Mouse (Mus musculus) forebrain, postnatal 0 days (tissue): ENCODE data around the gene Ttc22. TPM values are rescaled to one million over a fixed set of nuclear protein-coding genes. Genes with fewer than 3 reads are reported as not detected.

ENCODE experiments used
- ATAC-seq: fragments of 200-750 bp; cut with Nextera tagmentation; 2 replicates; pipeline ENCODE4 v1.8.0; 2017; ENCODE audit warnings: mild to moderate bottlenecking, moderate library complexity
- DNase-seq: peaks from one replicate; pipeline ENCODE4 v3.0.0-alpha.2; 2015
- H3K27ac ChIP-seq: fragments of 300-500 bp; sonication (generic); 2 replicates; pipeline ENCODE4 v1.5.1; 2014; ENCODE audit warnings: low read depth, mild to moderate bottlenecking, antibody characterized with exemption, low read length, moderate library complexity, mixed read lengths
- H3K27me3 ChIP-seq: fragments of 300-500 bp; sonication (generic); 2 replicates; pipeline ENCODE4 v1.6.1; 2014; ENCODE audit warnings: mild to moderate bottlenecking, low read length, mixed read lengths; ENCODE audit not compliant: insufficient read depth
- H3K36me3 ChIP-seq: fragments of 300-500 bp; sonication (generic); 2 replicates; pipeline ENCODE4 v1.6.1; 2014; ENCODE audit warnings: mild to moderate bottlenecking, moderate library complexity; ENCODE audit not compliant: insufficient read depth
- H3K4me1 ChIP-seq: fragments of 300-500 bp; sonication (generic); 2 replicates; pipeline ENCODE4 v1.6.1; 2014; ENCODE audit warnings: antibody characterized with exemption; ENCODE audit not compliant: insufficient read depth
- H3K4me2 ChIP-seq: fragments of 300-500 bp; sonication (generic); 2 replicates; pipeline ENCODE4 v1.6.1; 2014; ENCODE audit warnings: low read depth, mild to moderate bottlenecking, moderate library complexity
- H3K4me3 ChIP-seq: fragments of 300-500 bp; sonication (generic); 2 replicates; pipeline ENCODE4 v1.5.1; 2014; ENCODE audit warnings: low read depth, low read length, mixed read lengths
- H3K9ac ChIP-seq: fragments of 300-500 bp; sonication (generic); 2 replicates; pipeline ENCODE4 v1.6.1; 2014; ENCODE audit warnings: mild to moderate bottlenecking
- H3K9me3 ChIP-seq: fragments of 300-500 bp; sonication (generic); 2 replicates; pipeline ENCODE4 v1.6.1; 2016; ENCODE audit warnings: low read length
- CTCF ChIP-seq: sonication (generic); IDR thresholded peaks from 2 replicates; pipeline ENCODE4 v1.5.1; 2016; ENCODE audit warnings: antibody characterized with exemption, control low read depth, low read depth
- WGBS: fragments of 180-500 bp; shearing (Covaris S2); extraction: QIAGEN DNeasy Blood & Tissue Kit; methylation state at CpG from one replicate; pipeline ENCODE4 v1.1.7; 2014; 5-methylcytosine and 5-hydroxymethylcytosine counted together
- polyA plus RNA-seq: library from polyadenylated mRNA; unstranded; fragments of >200 nt; fragmentation: Nextera tagmentation; extraction: Ambion mirVana; gene quantifications from 2 replicates; pipeline ENCODE4 v1.2.1, GENCODE M21; 2015
- total RNA-seq: library from RNA; depleted of rRNA; stranded (reverse); fragments of >200 nt; gene quantifications from 2 replicates; pipeline ENCODE4 v1.2.3, GENCODE M21; 2014

The Ttc22 gene
- total and polyA plus RNA-seq, 2 experiments from 2014 or later: 1.6 to 2.5 TPM

DNA sequence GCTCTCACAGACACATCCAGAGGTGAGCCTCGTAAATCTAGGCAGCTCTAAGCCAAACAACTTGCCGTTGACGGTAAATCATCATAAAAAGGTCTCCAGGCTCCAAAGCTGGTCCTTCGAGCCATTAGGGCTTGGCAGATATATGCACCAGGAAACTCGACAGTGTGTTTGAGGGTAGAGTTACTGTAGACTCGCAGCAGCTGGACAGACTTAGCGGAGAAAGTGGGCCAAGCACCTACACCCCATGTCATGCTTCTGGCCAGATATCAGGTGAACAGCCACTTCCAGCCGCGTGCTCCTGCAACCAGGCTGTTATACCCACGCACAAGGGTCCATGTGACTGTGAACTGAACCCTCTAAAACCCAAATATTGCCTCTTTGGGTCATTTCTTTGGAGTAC lies 33.4 kb downstream of the Ttc22 start:
- Histone ChIP-seq H3K36me3 (peaks cover 40% of the 10 kb centered on the region), H3K27me3 (no peaks in the 10 kb centered on the region), H3K4me3 (no peak overlapping the region), H3K27ac (no peak overlapping the region), H3K4me2 (no peak overlapping the region), H3K9ac (no peak overlapping the region), H3K4me1 (peaks cover 7% of the 10 kb centered on the region), H3K9me3 (no peaks in the 10 kb centered on the region)
- no peak for ATAC-seq
- WGBS: 93% methylated on average over 10 of the region's 10 CpGs
- no peak for TF ChIP-seq CTCF
- DNase-seq: no peak

DNA sequence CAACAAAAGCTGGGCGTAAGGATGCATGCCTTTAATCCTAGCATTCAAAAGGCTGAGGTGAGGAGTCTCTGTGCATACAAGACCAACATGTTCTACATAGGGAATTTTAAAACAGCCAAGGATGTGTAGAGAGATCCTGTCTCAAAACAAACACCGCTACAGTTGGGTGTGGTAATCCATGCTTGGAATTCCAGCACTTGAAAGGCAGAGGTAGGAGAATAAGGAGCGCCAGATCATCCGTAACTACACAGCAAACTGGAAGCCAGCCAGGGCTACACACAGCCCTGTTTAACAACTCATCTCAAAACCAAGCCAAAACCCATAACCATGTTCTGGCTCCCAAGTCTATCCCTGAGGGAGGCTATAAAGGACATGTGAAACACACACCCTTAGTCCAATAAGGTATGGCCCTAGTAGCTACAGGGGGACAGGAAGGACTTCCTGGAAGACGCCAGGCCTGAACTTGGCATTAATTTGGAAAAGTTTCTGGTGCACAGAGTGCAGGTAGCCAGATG lies 41.8 kb downstream of the Ttc22 start:
- 84% methylated on average over 5 of the region's 5 CpGs for WGBS

DNA sequence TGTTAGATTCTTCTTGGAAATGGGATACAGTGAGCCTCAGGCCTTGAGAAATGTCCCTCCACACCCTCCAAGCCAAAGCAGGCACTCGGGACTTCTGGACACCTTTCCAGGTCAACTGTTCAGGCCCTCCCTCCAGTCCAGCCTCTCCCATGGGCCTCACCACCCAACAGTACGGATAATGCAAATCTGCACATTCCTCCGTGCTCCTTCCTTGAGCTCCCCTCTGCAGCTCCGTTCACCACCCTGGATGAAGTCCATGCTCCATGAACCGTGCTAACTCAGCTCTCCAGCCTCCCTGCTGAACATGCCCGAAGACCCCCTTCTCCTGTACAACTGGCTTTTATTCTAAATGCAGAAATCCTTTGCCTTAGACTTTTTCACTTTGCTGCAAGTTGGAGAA lies 42.5 kb downstream of the Ttc22 start:
- TF ChIP-seq CTCF: no peak
- no peaks in the 10 kb centered on the region for H3K9me3 ChIP-seq
- WGBS: 92% methylated on average over 6 of the region's 6 CpGs
- H3K9ac ChIP-seq: no peak overlapping the region
- H3K4me2 ChIP-seq: no peak overlapping the region
- no peak overlapping the region for H3K27ac ChIP-seq
- peaks cover 95% of the 10 kb centered on the region for H3K36me3 ChIP-seq
- no peak for DNase-seq
- no peaks in the 10 kb centered on the region for H3K27me3 ChIP-seq
- no peak overlapping the region for H3K4me3 ChIP-seq
- ATAC-seq: no peak
- no peaks in the 10 kb centered on the region for H3K4me1 ChIP-seq

More for the DNA sequence above, 41.8 kb downstream of the Ttc22 start:
- Histone ChIP-seq H3K4me2 (no peak overlapping the region), H3K27ac (no peak overlapping the region), H3K27me3 (no peaks in the 10 kb centered on the region), H3K4me1 (no peaks in the 10 kb centered on the region), H3K9me3 (no peaks in the 10 kb centered on the region), H3K4me3 (no peak overlapping the region), H3K36me3 (peaks cover 95% of the 10 kb centered on the region), H3K9ac (no peak overlapping the region)
- DNase-seq (no peak), ATAC-seq (no peak)
- TF ChIP-seq CTCF: no peak

DNA sequence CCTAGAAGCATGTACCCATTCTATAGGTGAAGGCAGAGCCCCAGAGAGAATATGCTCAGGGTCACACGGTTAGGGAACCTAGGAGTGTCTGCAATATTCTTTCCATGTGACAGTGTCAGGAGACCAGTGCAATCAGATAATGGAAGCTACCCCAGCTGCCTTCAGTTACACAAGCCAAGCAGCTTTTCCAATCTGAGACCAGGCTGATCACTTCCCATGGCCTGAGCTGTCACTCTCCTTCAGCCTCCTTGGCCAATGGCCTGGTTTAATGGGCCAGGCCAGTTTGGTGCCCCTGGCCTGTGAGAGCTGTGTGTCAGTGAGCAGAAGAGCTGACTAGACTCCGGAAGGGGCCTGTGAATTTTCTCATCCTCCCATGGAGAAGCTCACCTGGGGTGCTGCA lies 43.0 kb downstream of the Ttc22 start:
- 97% methylated on average over 2 of the region's 2 CpGs for WGBS
- H3K36me3 ChIP-seq: peaks cover 95% of the 10 kb centered on the region
- no peak for ATAC-seq

DNA sequence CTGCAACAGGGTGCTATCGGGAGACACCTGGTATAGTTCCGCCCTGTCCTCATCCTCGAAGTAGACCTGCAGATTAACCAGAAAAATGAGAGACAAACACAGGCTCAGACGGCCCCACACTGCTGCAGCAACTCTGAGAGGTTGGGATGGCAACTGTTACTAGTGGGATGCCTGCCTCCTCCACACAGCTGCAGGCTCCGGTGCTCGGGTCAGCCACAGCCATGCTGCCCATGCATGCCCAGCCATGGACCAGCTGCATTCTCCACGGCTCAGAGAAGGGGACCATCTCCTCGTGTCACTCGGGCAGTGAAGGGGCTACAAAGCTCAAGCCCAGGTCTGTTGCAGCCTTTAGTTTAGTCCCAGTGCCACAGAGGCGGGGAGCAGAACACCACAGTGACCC lies 43.4 kb downstream of the Ttc22 start:
- WGBS: 93% methylated on average over 10 of the region's 10 CpGs
- no peak for TF ChIP-seq CTCF
- H3K4me1 ChIP-seq: no peaks in the 10 kb centered on the region
- ATAC-seq (no peak), DNase-seq (no peak)
- H3K27ac ChIP-seq: no peak overlapping the region
- H3K4me2 ChIP-seq: no peak overlapping the region
- peaks cover 95% of the 10 kb centered on the region for H3K36me3 ChIP-seq
- H3K4me3 ChIP-seq: no peak overlapping the region
- no peaks in the 10 kb centered on the region for H3K9me3 ChIP-seq
- no peaks in the 10 kb centered on the region for H3K27me3 ChIP-seq
- no peak overlapping the region for H3K9ac ChIP-seq

More for the DNA sequence above, 43.0 kb downstream of the Ttc22 start:
- no peak overlapping the region for H3K9ac ChIP-seq
- H3K4me2 ChIP-seq: no peak overlapping the region
- no peak overlapping the region for H3K27ac ChIP-seq
- no peak for DNase-seq
- no peaks in the 10 kb centered on the region for H3K4me1 ChIP-seq
- TF ChIP-seq CTCF: no peak
- no peaks in the 10 kb centered on the region for H3K9me3 ChIP-seq
- H3K4me3 ChIP-seq: no peak overlapping the region
- H3K27me3 ChIP-seq: no peaks in the 10 kb centered on the region

DNA sequence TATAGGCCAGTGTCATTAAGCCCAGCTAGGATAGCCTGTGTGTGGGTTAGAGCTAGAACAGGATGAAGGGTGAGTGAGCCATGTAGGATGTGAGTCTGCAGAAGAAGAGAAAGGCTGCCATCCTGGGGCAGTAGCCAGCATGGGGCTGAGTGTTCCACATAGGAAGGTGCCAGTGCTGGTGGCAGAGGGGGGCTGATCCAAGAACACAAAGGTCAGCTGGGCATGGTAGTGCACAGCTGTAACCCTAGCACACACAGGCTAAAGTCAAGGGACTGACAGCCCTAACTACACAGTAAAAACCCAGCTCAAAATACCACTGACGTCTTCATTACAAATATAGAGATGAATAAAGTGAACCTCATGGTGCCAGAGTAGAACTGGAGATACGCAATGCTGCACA lies 44.3 kb downstream of the Ttc22 start:
- Histone ChIP-seq H3K4me3 (no peak overlapping the region), H3K27me3 (no peaks in the 10 kb centered on the region), H3K4me1 (no peaks in the 10 kb centered on the region), H3K9me3 (no peaks in the 10 kb centered on the region), H3K4me2 (no peak overlapping the region), H3K9ac (no peak overlapping the region), H3K36me3 (peaks cover 95% of the 10 kb centered on the region), H3K27ac (no peak overlapping the region)
- DNase-seq: no peak
- 98% methylated on average over 2 of the region's 2 CpGs for WGBS
- no peak for TF ChIP-seq CTCF
- no peak for ATAC-seq

DNA sequence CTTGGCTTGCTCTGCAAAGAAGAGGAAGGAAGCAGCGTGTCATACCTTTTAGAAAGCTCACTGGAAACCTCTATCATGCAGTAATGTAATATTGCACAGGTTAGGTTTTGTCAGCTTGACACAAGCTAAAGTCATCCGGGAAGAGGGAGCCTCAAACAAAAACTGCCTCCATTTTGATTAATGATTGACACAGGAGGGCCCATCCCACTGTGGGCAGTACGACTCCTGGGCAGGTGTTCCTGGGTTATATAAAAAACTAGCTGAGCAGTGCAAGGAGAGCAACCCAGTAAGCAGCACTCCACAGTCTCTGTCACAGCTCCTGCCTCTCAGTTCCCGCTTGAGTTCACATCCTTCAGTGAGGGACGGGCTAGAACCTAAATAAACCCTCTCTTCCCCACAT lies 54.5 kb downstream of the Ttc22 start:
- no peak for ATAC-seq
- Histone ChIP-seq H3K36me3 (peaks cover 40% of the 10 kb centered on the region), H3K27me3 (no peaks in the 10 kb centered on the region), H3K4me1 (peaks cover 6% of the 10 kb centered on the region; the same call in 1 of the 2 replicates), H3K9ac (no peak overlapping the region), H3K4me3 (no peak overlapping the region), H3K27ac (no peak overlapping the region), H3K9me3 (no peaks in the 10 kb centered on the region), H3K4me2 (no peak overlapping the region)
- DNase-seq: no peak
- no peak for TF ChIP-seq CTCF
- 95% methylated on average over 5 of the region's 5 CpGs for WGBS
